Mouse (Mus musculus) thymus, postnatal 14 days (tissue): ENCODE measurements around the gene Anln.

ENCODE experiments used
- DNase-seq: peaks from one replicate; pipeline ENCODE4 v3.0.0; 2021

Gene Anln

DNA sequence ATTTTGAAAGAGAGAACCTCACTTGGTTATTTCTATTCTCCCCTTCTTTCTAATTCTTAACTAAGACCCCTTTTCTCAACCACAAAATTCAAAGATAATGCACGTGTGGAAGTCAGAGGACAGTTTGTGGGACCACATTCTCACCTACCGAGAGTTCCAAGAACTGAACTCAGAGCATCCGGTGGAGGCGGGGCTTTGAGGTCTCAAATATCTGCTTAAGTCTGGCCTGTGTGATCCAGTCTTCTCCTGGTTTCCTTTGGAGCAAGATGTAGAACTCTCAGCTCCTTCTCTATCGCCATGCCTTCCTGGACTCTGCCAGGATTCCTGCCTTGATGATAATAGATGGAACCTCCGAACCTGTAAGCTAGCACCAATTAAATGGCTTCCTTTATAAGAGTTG lies 13.0 kb upstream of the Anln start:
- no peak for DNase-seq

DNA sequence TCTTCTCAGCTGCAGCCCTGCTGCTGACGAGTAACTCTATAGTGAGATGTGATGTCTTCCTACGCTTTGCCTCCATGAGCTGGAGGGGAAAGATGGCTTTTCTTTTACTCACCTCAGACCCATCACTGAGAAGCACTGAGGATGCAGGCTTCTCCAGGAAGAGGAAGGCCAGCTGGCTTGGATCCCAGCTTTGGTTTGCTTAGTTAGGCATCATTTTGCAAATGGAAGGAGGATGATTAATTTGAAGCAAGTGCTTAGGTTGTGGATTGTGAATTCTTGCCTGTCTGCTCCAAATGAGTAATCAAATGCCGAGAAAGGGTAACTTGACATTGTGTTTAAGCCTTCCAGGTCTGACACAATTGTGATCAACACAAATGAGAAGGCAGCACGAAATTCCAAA lies 10.0 kb upstream of the Anln start:
- no peak for DNase-seq

DNA sequence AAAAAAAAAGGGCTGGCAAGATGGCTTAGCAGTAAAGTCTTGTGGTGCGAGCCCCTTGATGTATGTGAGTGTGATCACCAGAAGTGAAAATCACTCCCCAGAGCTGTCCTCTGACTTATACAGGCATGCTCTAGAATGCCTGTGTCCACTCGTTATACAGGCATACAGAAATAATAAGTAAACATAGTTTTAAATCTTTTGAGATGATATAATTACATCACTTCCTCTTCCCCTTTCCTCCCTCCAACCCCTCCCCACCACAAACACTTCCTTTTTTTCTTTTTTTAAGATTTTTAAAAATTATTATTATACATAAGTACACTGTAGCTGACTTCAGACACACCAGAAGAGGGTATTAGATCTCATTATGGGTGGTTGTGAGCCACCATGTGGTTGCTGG lies 5.7 kb upstream of the Anln start:
- DNase-seq, result no peak

DNA sequence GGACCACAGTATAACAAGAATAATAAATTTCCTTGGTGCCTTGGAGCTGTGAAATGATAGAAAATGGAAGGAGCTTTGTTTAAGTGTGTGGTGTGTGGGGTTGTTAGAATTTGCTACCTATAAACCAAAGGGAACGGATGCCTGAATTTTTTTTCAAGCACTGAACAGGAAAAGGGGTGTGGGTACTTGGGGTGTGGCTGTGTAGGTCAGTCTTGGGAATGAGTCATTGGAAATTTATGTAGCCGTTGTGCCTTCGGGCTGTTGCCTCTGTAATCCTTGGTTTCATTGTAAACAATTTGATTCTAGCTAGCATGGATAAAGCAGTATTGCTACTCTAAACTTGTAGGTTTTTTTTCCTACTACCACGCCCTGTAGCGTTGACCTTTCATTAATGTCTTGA lies 1.4 kb upstream of the Anln start:
- no peak for DNase-seq

DNA sequence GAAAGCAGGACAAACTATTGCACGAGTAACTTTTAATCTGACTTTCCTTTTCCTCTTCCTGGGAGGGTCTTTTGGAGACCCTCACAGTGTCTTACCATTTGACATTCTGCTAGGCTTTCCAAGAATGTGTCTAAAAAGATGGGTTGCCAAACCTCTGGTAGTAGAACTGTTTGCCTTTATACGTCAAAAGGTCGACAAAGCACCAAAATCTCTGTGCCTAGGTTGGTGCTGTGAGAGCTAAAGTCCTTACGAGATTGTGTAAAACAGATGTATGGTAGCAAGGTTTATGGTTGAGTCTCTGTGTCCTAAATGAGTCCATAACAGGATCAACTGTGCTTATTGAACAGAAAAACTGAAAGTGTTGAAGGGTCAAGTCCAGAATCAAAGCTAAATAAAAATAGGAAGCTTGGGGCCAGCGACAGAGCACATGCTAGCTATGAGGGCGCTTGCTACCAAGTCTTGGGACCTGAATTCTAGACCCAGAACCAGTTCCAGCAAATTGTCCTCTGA lies 803 bp upstream of the Anln start:
- DNase-seq, result no peak

DNA sequence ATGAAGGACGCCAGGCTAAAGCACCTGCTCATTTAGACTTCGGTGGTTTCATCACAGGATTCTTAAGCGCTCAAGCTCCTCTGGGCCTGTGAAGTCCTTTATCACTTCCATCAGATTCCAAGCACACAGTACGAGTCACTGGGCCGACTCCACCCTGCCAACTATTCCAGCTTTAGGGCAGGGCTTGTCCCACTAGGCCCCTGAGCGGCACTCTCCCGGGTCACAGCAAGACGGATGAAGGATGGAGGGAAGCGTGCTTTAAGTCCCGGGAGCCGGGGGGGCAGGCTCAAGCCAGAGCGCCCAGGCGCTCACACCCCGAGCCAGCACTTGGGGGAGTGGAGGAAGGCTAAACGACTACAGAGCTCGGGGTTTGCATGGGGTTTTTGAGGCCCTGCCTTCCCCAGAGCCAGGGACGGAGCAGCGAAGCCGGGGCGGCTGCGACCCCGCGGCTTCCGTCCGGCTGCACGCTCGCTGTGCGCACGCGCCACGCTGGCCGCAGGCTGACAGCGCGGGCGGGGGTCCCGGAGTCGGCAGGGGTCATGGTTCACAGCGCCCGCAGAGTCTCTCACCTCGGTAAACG lies 497 bp downstream of the Anln start:
- no peak for DNase-seq

DNA sequence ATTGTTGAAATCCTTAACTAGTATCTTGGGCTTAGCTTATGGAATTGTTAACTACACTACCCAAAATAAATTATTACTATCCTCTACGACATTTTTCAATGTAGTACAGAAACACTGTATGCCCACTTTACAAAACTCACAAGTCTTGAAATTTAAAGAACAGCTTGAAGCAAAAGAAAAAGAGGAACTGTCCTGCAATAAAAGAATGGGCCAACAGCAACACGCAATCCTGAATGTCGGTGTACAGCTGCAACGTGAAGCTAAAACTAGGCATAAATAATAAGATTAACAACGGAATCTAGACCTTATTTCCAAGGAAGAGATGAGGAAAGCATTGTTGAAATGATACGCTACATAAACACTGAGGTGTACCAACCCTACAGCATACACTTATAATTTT lies 1.1 kb downstream of the Anln start:
- no peak for DNase-seq

DNA sequence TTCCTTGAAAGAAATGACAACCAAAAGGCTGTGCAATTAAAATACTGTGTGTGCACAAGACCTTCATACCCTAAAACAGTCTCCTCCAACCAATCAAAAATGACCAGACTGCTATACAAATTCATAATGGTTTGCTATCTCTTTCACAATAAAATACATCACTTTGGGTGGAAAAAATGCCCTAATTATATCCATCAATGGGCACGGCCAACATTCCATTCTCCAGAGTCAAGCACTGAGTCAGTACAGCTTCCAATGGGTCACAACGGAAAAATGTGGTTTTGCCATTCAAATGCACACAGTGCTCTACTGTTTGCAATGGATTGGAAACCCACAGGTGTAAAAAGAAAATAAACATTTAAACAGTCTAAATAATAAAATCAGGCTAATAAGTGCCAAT lies 3.1 kb downstream of the Anln start:
- DNase-seq, result no peak

DNA sequence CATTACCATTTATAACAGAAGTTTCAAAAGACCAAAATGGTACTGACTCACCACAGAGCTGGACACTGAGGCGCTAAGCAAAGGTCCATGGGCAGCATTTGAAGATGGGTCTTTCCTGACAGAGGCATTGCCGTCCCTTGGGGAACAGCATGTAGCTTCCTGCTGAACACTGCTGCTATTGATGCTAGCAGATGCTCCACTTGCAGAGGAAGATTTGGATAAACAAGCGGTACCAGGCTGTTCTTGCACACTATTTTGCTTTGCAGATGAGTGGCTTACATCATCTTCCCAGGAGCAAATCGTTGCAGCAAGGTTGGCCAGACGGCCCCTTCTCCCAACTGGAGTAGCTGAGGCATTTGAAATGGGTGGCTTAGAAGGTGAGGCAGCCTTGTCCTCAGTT lies 12.9 kb downstream of the Anln start:
- DNase-seq, result no peak

DNA sequence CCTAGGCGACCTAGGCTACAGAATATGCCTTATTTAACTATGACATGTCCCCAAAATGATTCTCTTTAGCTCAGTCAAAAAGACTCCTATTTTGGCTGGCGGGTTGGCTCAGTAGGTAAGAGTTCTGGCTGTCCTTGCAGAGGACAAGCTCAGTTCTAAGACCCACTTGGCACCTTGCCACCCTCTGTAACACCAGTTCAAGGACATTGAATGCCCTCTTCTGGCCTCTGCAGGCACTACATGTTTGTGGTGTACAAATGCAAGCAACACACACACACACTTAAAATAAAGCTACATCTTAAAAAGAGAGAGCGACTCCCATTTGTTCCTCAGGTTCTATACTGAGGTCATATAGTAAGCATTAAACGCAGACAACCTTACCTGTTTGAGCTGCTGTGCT lies 16.2 kb downstream of the Anln start:
- DNase-seq, result peak; percentile 25

DNA sequence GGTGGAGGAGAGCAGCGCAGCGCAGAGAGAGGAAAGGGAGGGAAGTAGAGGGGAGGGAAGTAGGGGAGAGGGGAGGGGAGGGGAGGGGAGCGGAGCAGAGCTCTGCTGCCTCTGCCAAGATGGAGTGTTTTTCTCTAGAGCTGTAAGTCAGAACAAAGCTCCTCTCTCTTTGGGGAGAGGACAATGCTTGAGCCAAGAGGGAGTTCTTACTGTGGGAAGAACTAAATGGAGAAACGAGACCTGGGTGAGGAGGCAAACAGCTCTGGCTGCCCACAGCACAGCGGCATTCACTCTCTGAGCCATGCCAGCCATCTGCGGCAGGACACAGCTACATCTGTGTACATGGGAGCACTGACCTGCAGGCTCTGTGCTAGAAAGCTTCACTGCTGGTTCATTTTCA lies 21.0 kb downstream of the Anln start:
- DNase-seq, result no peak

DNA sequence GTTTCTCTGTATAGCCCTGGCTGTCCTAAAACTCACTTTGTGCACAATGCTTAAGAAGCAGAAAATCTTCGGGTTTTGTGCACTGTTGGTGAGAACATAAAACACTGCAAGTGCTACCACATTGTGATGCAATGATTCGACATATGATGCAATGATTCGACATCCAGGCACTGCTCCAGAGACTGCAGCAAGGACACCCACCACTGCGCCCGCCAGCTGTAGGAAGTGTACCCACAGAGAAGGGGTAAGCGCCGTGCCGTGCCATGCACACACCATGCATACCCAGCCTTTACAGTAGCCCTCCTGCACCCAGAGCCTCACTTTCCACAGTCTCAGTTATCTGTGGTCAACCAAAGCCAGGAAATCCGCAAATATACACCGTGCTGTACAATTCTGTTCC lies 22.4 kb downstream of the Anln start:
- DNase-seq, result no peak

DNA sequence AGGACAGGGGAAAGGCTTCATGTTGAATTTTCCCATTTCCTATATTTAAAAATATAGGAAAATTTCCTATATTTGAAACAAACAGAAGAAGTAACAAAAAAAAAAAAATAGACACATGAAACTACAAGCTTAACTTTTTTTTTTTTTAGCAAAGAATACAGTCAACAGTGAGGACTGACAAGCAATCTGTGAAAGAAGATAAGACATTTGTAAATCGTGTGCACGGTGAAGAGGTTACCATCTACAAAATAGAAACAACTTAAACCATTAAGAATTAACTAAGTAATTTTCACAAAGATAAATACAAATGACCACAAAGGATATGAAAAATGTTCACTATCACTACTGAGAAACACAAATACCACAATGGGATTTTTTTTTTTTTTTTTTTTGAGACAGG lies 22.8 kb downstream of the Anln start:
- DNase-seq, result no peak

DNA sequence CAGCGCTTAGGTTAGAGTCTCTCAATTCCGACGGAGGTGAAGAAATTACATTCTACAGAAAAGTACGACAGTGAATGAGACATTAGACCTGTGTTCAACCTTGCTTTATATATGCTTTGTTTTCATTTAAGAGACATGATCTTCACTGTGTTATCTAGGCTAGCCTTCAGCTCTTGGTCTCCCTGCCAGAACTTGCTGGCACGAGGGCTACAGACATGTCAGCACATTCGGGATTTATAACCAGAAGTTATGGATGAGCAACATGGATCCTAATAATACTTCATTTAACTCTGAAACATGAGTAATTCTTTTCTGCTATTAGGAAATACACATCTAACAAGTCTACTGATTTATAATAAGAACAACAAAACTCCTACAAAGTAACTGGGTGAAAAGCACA lies 28.1 kb downstream of the Anln start:
- no peak for DNase-seq

DNA sequence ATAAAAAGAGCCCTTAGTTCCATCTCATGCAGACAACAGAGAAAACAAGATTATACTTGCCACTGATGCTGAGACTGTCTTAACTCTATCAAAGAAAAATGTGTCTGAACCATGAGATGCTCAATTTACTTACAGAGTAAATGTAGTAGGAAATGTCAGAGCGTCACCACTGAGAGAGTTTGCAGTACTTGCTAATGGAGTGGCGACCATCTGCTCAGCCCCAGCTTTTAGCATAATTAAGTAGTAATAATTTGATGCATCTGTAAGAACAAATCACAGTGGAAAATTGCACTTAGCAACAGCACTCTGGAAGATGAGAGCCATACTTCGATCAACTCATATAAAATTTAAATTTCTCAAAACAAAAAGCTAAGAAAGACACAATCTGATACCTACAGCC lies 33.1 kb downstream of the Anln start:
- DNase-seq, result no peak

DNA sequence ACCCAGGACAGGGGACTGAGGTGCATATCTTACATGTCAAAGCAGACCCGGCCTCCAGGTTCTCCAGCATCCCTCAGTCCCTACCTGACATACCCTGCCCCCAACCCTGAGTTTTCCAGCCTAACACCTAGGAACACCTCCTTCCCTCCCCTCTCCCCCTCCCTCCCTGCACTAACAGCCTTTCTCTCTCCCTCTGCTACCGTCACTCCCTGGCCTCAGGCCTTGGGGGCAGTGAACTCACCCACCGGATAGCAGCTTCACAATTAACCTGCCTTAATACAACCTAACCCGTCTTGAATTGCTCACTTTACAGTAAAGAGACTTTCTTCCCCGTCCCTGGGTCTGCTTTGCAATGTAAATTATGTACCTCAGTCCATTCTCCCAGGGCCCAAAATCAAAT lies 35.1 kb downstream of the Anln start:
- DNase-seq, result no peak

DNA sequence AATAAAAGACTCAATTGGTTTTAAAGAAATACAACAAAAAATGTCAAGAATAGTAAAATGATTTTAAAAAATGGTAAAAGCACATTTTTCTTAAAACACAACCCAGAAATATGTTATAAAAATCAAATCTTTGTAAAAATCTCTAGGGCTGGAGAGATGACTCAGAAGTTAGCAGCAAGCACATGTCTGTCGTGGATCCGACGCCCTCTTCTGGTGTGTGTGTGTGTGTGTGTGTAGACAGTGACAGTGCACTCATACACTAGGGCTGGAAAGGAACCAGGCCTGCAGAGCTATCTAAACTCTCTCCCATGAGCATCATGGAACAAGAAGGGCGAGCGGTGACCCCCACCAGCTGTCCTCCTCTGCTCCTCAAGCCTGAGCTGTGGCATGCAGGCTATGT lies 35.5 kb downstream of the Anln start:
- no peak for DNase-seq

DNA sequence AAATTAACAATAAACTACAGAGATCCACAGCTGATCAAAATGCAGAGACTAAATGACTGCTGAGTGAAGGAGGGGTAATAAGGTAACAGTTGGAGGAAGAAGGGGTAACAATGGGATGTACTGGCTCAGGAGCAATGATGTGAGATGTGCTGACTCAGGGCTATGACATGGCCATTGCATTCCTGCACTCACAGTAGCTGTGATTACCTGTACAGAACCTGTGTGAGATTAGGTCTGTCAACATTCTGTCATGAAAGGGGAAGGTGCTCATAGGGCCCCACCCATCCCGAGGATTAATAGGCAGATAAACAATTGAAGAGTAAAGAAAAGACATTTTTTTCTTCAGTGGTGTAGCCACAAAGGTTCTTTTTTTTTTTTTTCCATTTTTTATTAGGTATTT lies 48.7 kb downstream of the Anln start:
- DNase-seq, result no peak

DNA sequence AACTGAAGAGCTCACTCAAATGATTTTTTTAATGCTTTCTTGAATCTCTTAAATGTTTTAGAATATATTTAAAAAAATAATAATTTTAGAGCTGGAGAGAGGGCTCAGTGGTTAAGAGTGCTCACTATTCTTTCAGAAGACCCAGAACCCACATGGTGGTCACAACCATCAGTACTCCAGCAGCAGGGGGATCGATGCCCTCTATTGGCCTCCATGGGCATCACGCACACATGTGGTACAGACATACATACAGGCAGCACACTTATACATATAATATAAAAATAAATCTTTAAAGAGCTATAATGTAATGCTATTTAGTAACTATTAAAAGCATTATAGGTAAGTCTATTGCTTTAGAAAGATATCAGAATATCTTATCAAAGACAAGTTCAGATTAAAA lies 51.8 kb downstream of the Anln start:
- DNase-seq, result no peak

DNA sequence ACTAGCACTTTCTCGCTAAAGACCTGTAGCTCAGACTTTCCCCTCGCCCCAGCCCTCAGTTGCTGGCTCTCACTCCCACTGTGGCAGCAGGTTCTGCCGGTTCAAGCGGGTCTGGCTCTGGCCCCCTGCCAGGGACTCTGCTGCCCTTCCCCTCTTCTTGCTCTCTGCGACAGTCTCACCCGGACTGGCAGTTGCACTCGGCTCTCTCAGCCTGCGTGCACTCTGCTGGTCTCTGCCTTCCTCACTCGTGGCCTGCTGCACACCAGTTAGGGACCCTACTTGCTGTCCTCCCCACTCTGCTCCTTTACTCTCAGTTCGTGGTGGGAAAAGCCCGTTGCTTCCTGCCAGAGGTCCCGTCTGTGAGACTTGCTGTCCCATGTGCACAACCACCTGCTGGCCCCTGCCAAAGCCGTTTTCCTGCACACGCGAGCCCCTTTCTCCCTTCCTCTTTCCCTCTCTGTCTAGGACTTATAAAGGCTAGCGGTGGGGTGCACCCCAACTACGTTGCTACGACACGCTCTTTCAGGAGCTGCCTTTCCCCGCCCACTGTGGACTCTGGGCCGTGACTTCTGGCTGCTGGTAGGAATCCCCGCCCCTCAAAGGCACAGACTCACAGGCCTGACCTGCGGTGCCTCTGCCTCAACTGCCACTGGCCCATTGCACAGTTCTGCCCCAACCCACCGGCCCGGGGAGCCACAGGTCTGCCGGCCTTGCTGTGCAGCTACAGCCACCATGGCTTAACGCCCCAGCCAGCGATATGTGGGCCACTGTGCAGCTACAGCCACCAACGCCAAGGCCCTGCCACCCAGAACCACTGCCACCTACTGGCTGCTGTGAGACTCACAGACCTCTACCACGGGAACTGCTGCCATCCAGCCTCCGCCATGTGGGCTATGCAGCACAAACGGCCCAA lies 61.3 kb downstream of the Anln start:
- peak; percentile 92 for DNase-seq

DNA sequence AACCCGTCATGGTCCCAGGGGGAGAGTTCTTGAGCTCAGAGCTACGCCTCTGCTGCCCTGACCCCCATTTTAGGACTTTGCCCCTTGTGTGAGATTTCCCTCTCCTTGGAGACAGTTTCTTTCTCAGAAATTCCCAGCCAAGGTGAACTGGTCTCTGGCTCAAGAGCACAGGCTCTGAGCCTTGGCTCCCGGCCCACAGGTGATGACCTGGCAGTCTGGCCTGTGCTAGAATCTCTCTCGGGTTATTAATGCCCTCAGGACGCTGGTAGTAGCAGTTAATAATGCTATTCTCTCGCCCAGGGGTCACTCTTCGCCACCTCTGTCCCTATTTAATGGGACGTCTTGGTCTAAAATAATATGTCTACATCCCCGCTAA lies 61.9 kb downstream of the Anln start:
- no peak for DNase-seq

DNA sequence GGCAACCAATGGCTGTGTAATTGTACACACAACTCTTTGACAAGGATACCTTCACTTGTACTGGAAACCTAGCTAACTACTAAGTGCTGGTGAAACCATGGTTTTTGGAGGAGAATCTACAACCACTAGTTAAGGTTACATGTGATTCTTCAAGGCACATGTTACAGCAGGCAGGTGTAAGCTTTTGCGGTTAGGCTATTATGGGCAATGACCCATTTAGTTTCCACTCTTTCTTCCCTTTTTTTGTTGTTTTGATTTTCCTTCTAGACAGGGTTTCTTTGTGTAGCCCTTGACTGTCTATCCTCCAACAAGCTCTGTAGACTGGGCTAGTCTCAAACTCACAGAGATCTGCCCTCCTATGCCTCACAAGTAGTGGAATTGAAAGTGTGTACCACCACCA lies 64.4 kb downstream of the Anln start:
- no peak for DNase-seq

DNA sequence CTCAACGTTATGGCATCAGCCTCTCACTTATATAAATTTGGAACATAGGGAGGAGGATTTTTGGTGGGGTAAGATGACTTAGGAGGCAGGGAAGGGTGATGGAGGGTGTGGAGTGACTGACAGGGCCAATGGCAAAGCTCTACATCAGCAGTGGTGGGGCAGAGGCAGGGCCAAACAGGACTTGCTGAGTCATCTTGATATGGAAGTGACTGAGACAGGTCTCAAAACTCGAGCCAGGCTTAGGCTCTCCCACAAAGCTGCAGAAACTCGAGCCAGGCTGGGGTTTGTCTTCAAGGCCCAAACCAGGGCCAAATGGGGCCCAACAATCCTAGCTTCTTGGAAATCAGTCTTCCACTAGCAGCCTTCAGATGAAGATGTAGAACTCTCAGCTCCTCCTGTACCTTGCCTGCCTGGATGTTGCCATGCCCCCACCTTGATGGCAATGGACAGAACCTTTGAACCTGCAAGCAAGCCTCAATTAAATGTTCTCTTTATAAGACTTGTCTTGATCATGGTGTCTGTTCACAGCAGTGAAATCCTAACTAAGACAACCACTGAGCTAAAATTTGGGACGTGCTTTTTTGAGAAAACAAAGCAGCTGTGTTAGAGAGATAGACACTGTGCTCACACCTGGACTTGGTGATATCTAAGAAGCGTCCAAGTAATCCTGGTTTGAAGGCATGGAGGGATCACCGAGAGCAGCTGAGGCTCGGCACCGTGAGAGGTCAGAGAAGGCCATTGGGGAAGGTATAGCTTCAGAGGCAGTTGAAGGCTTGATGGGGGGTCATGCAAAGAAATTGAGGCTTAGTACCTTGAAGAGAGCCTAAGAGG lies 66.4 kb downstream of the Anln start:
- no peak for DNase-seq

DNA sequence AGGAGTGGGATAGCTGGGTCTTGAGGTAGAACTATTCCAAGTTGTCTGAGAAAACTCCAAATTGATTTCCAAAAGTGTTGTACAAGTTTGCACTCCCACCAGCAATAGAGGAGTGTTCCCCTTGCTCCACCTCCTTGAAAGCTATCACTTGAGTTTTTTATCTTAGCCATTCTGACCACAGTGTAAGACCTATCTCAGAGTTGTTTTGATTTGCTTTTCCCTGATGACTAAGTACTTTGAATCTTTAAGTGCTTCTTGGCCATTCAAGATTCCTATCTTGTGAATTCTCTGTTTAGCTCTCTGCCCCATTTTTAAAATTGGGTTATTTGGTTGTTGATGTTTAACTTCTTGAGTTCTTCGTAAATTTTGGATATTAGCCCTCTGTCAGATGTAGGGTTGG lies 69.9 kb downstream of the Anln start:
- DNase-seq, result no peak
